Comparison of ENCODE assay signal across 8 mouse cellular contexts in genomic region chr11:101095314-101096024, GRCm38 (mm10). TPM values are rescaled to one million over a fixed set of nuclear protein-coding genes. Genes with fewer than 3 reads are reported as not detected.
DNase-seq lines count a peak whose midpoint lies in the region; ATAC-seq lines count a peak whose summit lies in the region.

TSS of gene Psmc3ip (minus strand) at chr11:101095436.

- H3K4me1 ChIP-seq in embryonic facial prominence, embryonic 11.5 days (ENCODE audit: control insufficient read depth, insufficient read depth, low read length): no peaks in the 10 kb centered on the region
- H3K4me1 ChIP-seq in limb, embryonic 10.5 days: peaks cover 21% of the 10 kb centered on the region
- peaks cover 20% of the 10 kb centered on the region for H3K4me1 ChIP-seq in midbrain, embryonic 12.5 days

- 1% methylated on average over 43 of the region's 43 CpGs for WGBS in embryonic facial prominence, embryonic 11.5 days
- under 1% methylated on average over 43 of the region's 43 CpGs for WGBS in limb, embryonic 10.5 days
- WGBS in midbrain, embryonic 12.5 days: under 1% methylated on average over 43 of the region's 43 CpGs

- H3K4me3 ChIP-seq in embryonic facial prominence, embryonic 11.5 days (ENCODE audit: low read depth, low read length): peak within 1 kb of the TSS; percentile 78
- H3K4me3 ChIP-seq in limb, embryonic 10.5 days: peak within 1 kb of the TSS; percentile 81
- peak within 1 kb of the TSS; percentile 58 for H3K4me3 ChIP-seq in midbrain, embryonic 12.5 days

- peak within 1 kb of the TSS; percentile 86 for H3K4me2 ChIP-seq in embryonic facial prominence, embryonic 11.5 days (ENCODE audit: low read depth, low read length)
- H3K4me2 ChIP-seq in midbrain, embryonic 12.5 days (replicated peaks): peak within 1 kb of the TSS; percentile 95

- ATAC-seq in embryonic facial prominence, embryonic 11.5 days (replicated peaks; ENCODE audit: insufficient number of reproducible peaks, low FRiP score, low TSS enrichment, low read depth): peak; percentile 93
- ATAC-seq in midbrain, embryonic 12.5 days (ENCODE audit: low FRiP score, low read depth): peak; percentile 92

- peak within 1 kb of the TSS; percentile 47; the same call in 1 of the 2 replicates for H3K27ac ChIP-seq in embryonic facial prominence, embryonic 11.5 days (replicated peaks; ENCODE audit: low read depth, low read length)
- peak within 1 kb of the TSS; percentile 85 for H3K27ac ChIP-seq in limb, embryonic 10.5 days
- peak within 1 kb of the TSS; percentile 79 for H3K27ac ChIP-seq in midbrain, embryonic 12.5 days (replicated peaks)

- no peaks in the 10 kb centered on the region for H3K9me3 ChIP-seq in embryonic facial prominence, embryonic 11.5 days (replicated peaks; ENCODE audit: control insufficient read depth, low read length)
- no peaks in the 10 kb centered on the region for H3K9me3 ChIP-seq in limb, embryonic 10.5 days (replicated peaks)
- H3K9me3 ChIP-seq in midbrain, embryonic 12.5 days: no peaks in the 10 kb centered on the region

- H3K9ac ChIP-seq in embryonic facial prominence, embryonic 11.5 days (replicated peaks; ENCODE audit: low read length): peak within 1 kb of the TSS; percentile 84
- peak within 1 kb of the TSS; percentile 68 for H3K9ac ChIP-seq in midbrain, embryonic 12.5 days (replicated peaks)

- H3K36me3 ChIP-seq in embryonic facial prominence, embryonic 11.5 days (replicated peaks; ENCODE audit: control insufficient read depth, insufficient read depth, low read depth, low read length): peaks cover 13% of the 10 kb centered on the region
- peaks cover 78% of the 10 kb centered on the region for H3K36me3 ChIP-seq in limb, embryonic 10.5 days
- H3K36me3 ChIP-seq in midbrain, embryonic 12.5 days: peaks cover 73% of the 10 kb centered on the region

- no peaks in the 10 kb centered on the region for H3K27me3 ChIP-seq in embryonic facial prominence, embryonic 11.5 days (ENCODE audit: control insufficient read depth, insufficient read depth, low read length)
- no peaks in the 10 kb centered on the region for H3K27me3 ChIP-seq in limb, embryonic 10.5 days (ENCODE audit: low read depth, poor library complexity, severe bottlenecking)
- H3K27me3 ChIP-seq in midbrain, embryonic 12.5 days: no peaks in the 10 kb centered on the region

- peak; percentile 89 for DNase-seq in 3134 (ENCODE audit: extremely low read depth, insufficient read length, low spot score)
- DNase-seq in adrenal gland, postnatal 25 days: peak; percentile 91
- peak; percentile 98 for DNase-seq in embryonic facial prominence, embryonic 11.5 days (ENCODE audit: low spot score)
- DNase-seq in heart, adult 11 months: peak; percentile 100
- DNase-seq in kidney, adult 11 months: peak; percentile 96
- peak; percentile 96 for DNase-seq in limb, embryonic 10.5 days (ENCODE audit: low spot score)
- peak; percentile 96 for DNase-seq in skeletal muscle tissue, adult 2 months (ENCODE audit: low read depth, low spot score)

RNA-seq across cellular contexts. Expression of gene Psmc3ip, which starts in this region (rescaled TPM):
- 7.1 and 9.4 TPM in 2 replicates for total RNA-seq in adrenal gland, postnatal 25 days (2021)
- polyA plus RNA-seq in embryonic facial prominence, embryonic 11.5 days (2014; fragmentation: Nextera tagmentation; extraction: Ambion mirVana): 61.2 and 62.4 TPM in 2 replicates
- 73.1 and 74.0 TPM in 2 replicates for polyA plus RNA-seq in limb, embryonic 10.5 days (2016; fragmentation: Nextera tagmentation; extraction: Ambion mirVana)
- 41.7 and 42.4 TPM in 2 replicates for polyA plus RNA-seq in midbrain, embryonic 12.5 days (2016; fragmentation: Nextera tagmentation; extraction: Ambion mirVana)

Comparison
In these comparisons a context has a peak if more than half of its experiments do, and no peak if none do; other contexts are left out.
1. Peak in every context shown above with its lines: DNase-seq, ATAC-seq, H3K4me3 ChIP-seq and H3K27ac ChIP-seq.